Mouse (Mus musculus): ENCODE results near the gene Mpp4.

DNA sequence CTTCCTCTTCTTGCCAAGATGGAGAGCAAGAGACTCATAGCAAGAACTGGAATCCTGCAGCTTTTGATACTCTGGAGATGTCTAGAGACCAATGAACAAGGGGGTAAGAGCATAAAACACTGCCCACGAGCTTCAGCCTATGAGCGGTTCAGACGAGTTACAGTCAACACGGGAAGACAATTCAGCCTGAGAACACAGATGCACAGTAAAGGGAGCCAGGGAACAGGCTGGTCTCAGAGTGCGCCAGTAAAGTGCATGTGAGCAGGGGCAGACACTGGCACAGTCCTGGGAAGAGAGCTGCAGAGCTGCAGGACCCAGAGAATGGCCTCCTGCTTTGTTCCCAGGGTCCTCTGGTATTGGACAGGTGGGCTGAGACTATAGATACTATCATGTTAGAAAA is 24.6 kb upstream of the Mpp4 start:
- TF ChIP-seq POLR2A (IDR thresholded peaks at IDR 0.05; ENCODE audit: control insufficient read depth, low read depth, low read length) = no peak
- no peak for TF ChIP-seq CTCF (IDR thresholded peaks at IDR 0.05; ENCODE audit: control insufficient read depth, insufficient read depth, insufficient replicate concordance, low read depth, low read length)

All from testis, adult 2 months (tissue).